Comparison of ENCODE assay signal across 13 mouse cellular contexts in the genomic region with DNA sequence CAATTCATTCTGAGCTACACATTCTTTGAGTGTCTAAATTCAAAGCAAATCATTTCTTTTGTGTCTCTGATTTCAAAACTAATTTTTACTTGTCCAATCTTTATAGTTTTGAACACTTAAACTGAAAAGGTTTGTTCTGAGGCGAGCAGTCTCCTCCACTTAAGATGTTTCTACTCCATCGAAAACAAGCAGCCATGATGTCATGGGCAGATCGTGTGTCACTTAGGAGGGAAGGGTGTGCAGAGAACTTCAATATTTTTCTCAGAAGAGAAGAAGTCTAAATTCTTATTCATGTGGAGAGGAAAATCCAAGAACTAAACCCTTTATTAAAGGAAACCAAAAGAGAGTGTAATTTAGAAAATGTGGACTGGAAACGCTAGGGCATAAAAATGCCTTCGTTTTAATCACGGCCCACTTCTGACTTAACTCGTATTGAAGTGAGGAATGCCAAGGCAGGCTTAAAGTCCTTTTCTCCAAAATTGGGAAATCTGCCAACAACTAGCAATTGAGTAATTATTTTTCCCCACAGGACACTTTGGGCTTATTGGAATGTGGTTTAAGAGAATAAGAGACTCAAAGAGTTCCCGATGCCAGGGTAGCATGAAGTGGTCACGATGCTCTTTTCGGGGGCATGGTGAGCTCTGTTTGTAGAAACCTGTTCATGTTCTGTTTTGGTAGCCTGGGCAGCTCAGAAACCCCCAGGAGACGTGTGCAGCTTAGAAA. TPM values are rescaled to one million over a fixed set of nuclear protein-coding genes. Genes with fewer than 3 reads are reported as not detected.
A peak's percentile ranks its signal among the peaks of the same experiment; 100 is the strongest.
DNase-seq lines count a peak whose midpoint lies in the region; ATAC-seq lines count a peak whose summit lies in the region.
"Had no signal": no experiment of that assay in that cellular context is flagged by ENCODE, and none has a peak within 500 bp of the region (broad histone marks: within the 10 kb centered on the region; RNA-seq: fewer than 3 reads in every experiment).

No protein-coding gene starts in this region.

- no peak overlapping the region for H3K4me2 ChIP-seq in forebrain, embryonic 11.5 days (ENCODE audit: low read depth, low read length, severe bottlenecking)
- H3K4me2 ChIP-seq in forebrain, embryonic 15.5 days (replicated peaks), result no peak overlapping the region

- H3K27me3 ChIP-seq in forebrain, embryonic 11.5 days (ENCODE audit: control insufficient read depth, insufficient read depth, low read length), result no peaks in the 10 kb centered on the region
- no peaks in the 10 kb centered on the region for H3K27me3 ChIP-seq in forebrain, embryonic 15.5 days

- H3K9me3 ChIP-seq in forebrain, embryonic 11.5 days (ENCODE audit: control insufficient read depth, low read length), result no peaks in the 10 kb centered on the region
- H3K9me3 ChIP-seq in forebrain, embryonic 15.5 days, result no peaks in the 10 kb centered on the region
- H3K9me3 ChIP-seq: heart, embryonic 10.5 days had no signal

- no peak overlapping the region for H3K9ac ChIP-seq in forebrain, embryonic 11.5 days (ENCODE audit: low read length)
- H3K9ac ChIP-seq in forebrain, embryonic 15.5 days (replicated peaks), result no peak overlapping the region

- DNase-seq in forebrain, embryonic 11.5 days (ENCODE audit: low spot score), result no peak
- peak; percentile 13 for DNase-seq in kidney, postnatal 14 days
- DNase-seq in kidney, postnatal 25 days, result no peak
- DNase-seq in adipocyte (ENCODE audit: low spot score), result peak; percentile 63
- peak; percentile 37 for DNase-seq in gonadal fat pad, adult 2 months (ENCODE audit: low read depth)
- DNase-seq in heart, postnatal 36 days, result no peak
- DNase-seq in ovary, adult 18-20 months (ENCODE audit: low spot score), result no peak
- DNase-seq: adrenal gland, postnatal 36 days; cerebellum, adult 11 months had no signal

- H3K27ac ChIP-seq in forebrain, embryonic 11.5 days (ENCODE audit: low read depth, low read length), result no peak overlapping the region
- H3K27ac ChIP-seq in forebrain, embryonic 15.5 days (replicated peaks), result no peak overlapping the region
- H3K27ac ChIP-seq: heart, embryonic 10.5 days; macrophage had no signal

- H3K36me3 ChIP-seq in forebrain, embryonic 11.5 days (ENCODE audit: control insufficient read depth, insufficient read depth, low read length), result no peaks in the 10 kb centered on the region
- no peaks in the 10 kb centered on the region for H3K36me3 ChIP-seq in forebrain, embryonic 15.5 days
- H3K36me3 ChIP-seq: heart, embryonic 10.5 days had no signal

- H3K4me1 ChIP-seq in forebrain, embryonic 11.5 days (replicated peaks; ENCODE audit: control insufficient read depth, insufficient read depth, low read length), result no peaks in the 10 kb centered on the region
- peaks cover 7% of the 10 kb centered on the region; the same call in 1 of the 2 replicates for H3K4me1 ChIP-seq in forebrain, embryonic 15.5 days
- H3K4me1 ChIP-seq: heart, embryonic 10.5 days had no signal

- intact Hi-C loops in heart, postnatal 36 days (cut with DNase I), result loop anchor here (5.0 kb wide), 1 partner anchor 403 kb away; no protein-coding TSS in a partner anchor

- H3K4me3 ChIP-seq in forebrain, embryonic 11.5 days (ENCODE audit: low read depth, low read length), result no peak overlapping the region
- H3K4me3 ChIP-seq in forebrain, embryonic 15.5 days, result no peak overlapping the region
- H3K4me3 ChIP-seq: heart, embryonic 10.5 days had no signal

- peak; percentile 10; the same call in 1 of the 2 replicates for ATAC-seq in forebrain, embryonic 11.5 days (replicated peaks; ENCODE audit: low FRiP score)
- no peak; the same call in 1 of the 2 replicates for ATAC-seq in forebrain, embryonic 15.5 days (replicated peaks)
- ATAC-seq: hindbrain, embryonic 16.5 days had no signal

- 74% methylated on average over 11 of the region's 11 CpGs for WGBS in forebrain, embryonic 11.5 days
- 29% methylated on average over 11 of the region's 11 CpGs for WGBS in forebrain, embryonic 15.5 days

RNA-seq across cellular contexts. Expression of a gene that starts 48.0 kb away (rescaled TPM):
- polyA plus RNA-seq in forebrain, embryonic 11.5 days (2014; fragmentation: Nextera tagmentation; extraction: Ambion mirVana), result 0.28 TPM in 1 of 2 replicates, not detected in the other
- polyA plus RNA-seq in forebrain, embryonic 15.5 days (2015; fragmentation: Nextera tagmentation; extraction: Ambion mirVana), result 0.49 and 1.6 TPM in 2 replicates
- polyA plus RNA-seq in gonadal fat pad, adult 2 months (2012; rRNA removed), result 1.2 and 2.0 TPM in 2 replicates
- total RNA-seq in heart, postnatal 36 days (2021), result 10 to 100 TPM; 19.0 to 21.3 TPM
- polyA plus RNA-seq: macrophage had no signal

Comparison
In these comparisons a context has a peak if more than half of its experiments do, and no peak if none do; other contexts are left out.
1. DNase-seq: peak in kidney, postnatal 14 days (single experiment), adipocyte (single experiment) and gonadal fat pad, adult 2 months (single experiment); none in forebrain, embryonic 11.5 days (single experiment), kidney, postnatal 25 days (0 of 2), heart, postnatal 36 days (0 of 2) and ovary, adult 18-20 months (single experiment).